Mouse (Mus musculus) intestine, postnatal 0 days (tissue): ENCODE results near the gene Vps37c. TPM values are rescaled to one million over a fixed set of nuclear protein-coding genes. Genes with fewer than 3 reads are reported as not detected.

Source experiments
- ATAC-seq: fragments of 200-750 bp; cut with Nextera tagmentation; 2 replicates; pipeline ENCODE4 v1.8.0; 2017; ENCODE audit warnings: mild to moderate bottlenecking, moderate TSS enrichment, moderate library complexity
- H3K27ac ChIP-seq: fragments of 300-500 bp; sonication (generic); 2 replicates; pipeline ENCODE4 v1.5.1; 2014; ENCODE audit warnings: mild to moderate bottlenecking, low read depth, low read length, moderate library complexity
- H3K27me3 ChIP-seq: fragments of 300-500 bp; sonication (generic); replicated peaks from 2 replicates; pipeline ENCODE4 v1.6.1; 2014; ENCODE audit warnings: low read length, mixed read lengths; ENCODE audit not compliant: control insufficient read depth, insufficient read depth
- H3K36me3 ChIP-seq: fragments of 300-500 bp; sonication (generic); 2 replicates; pipeline ENCODE4 v1.6.1; 2014; ENCODE audit warnings: mild to moderate bottlenecking, moderate library complexity; ENCODE audit not compliant: control insufficient read depth, insufficient read depth
- H3K4me1 ChIP-seq: fragments of 300-500 bp; sonication (generic); replicated peaks from 2 replicates; pipeline ENCODE4 v1.6.1; 2014; ENCODE audit warnings: antibody characterized with exemption, low read length, mixed read lengths; ENCODE audit not compliant: control insufficient read depth, insufficient read depth
- H3K4me2 ChIP-seq: fragments of 300-500 bp; sonication (generic); replicated peaks from 2 replicates; pipeline ENCODE4 v1.6.1; 2014; ENCODE audit warnings: low read depth, mild to moderate bottlenecking, moderate library complexity
- H3K4me3 ChIP-seq: fragments of 300-500 bp; sonication (generic); 2 replicates; pipeline ENCODE4 v1.5.1; 2014; ENCODE audit warnings: low read depth, low read length
- H3K9ac ChIP-seq: fragments of 300-500 bp; sonication (generic); 2 replicates; pipeline ENCODE4 v1.6.1; 2014; ENCODE audit warnings: mild to moderate bottlenecking, low read depth, low read length
- H3K9me3 ChIP-seq: fragments of 300-500 bp; sonication (generic); 2 replicates; pipeline ENCODE4 v1.6.1; 2016; ENCODE audit warnings: mixed run types; ENCODE audit not compliant: control insufficient read depth
- CTCF ChIP-seq: sonication (generic); IDR thresholded peaks from 2 replicates; pipeline ENCODE4 v1.5.1; 2016; ENCODE audit warnings: low read depth, mild to moderate bottlenecking, control low read depth, antibody characterized with exemption, moderate library complexity
- WGBS: fragments of 180-500 bp; shearing (Covaris S2); extraction: QIAGEN DNeasy Blood & Tissue Kit; methylation state at CpG from one replicate; pipeline ENCODE4 v1.1.7; 2014; 5-methylcytosine and 5-hydroxymethylcytosine counted together
- polyA plus RNA-seq: library from polyadenylated mRNA; unstranded; fragments of >200 nt; fragmentation: Nextera tagmentation; extraction: Ambion mirVana; gene quantifications from 2 replicates; pipeline ENCODE4 v1.2.1, GENCODE M21; 2015

Vps37c gene
- polyA plus RNA-seq, 1 experiment from 2014 or later: 32.2 TPM

DNA sequence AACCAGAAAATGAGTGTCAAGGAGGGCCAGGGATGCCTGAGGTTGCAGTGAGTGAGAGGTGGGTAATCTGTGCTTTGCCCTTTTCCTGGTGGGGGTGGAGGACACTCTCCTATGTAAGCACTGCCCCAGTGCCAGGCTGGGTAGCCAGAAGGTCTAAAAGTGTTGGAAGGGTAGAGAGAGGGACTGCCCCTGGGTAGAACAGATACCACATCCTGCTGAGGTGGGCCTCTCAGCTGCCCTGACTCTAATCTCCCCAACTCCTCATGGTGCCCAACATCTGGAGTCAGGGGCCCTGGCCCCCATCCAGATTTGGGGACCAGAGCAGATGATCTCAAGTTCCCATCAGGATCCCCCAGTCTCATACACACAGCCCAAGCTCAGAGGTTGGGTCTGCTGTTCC, 68.6 kb downstream of the Vps37c start:
- Histone ChIP-seq H3K4me3 (no peak overlapping the region), H3K9me3 (no peaks in the 10 kb centered on the region), H3K4me2 (no peak overlapping the region), H3K9ac (no peak overlapping the region), H3K36me3 (no peaks in the 10 kb centered on the region), H3K4me1 (no peaks in the 10 kb centered on the region), H3K27me3 (no peaks in the 10 kb centered on the region), H3K27ac (no peak overlapping the region)
- ATAC-seq: no peak
- no peak for TF ChIP-seq CTCF

DNA sequence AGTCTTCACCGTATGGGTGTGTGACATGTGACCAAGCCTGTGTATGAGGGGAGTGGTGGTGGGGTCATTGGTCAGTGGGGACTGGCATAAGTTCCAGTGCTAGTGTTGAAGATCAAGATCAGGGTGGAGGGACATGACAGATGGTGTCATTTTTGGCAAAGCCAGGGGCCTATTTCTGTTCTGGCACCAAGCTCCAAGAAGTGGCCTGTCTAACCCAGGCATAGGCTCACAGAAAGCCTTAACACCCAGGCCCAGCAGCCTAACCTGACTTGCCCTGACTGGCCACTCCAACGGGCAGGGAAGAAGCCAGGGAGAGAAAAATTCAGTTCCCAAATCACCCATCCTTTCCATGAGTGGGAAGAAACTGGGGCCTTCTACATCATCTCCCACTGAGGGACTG, 69.0 kb downstream of the Vps37c start:
- Histone ChIP-seq H3K4me2 (no peak overlapping the region), H3K36me3 (no peaks in the 10 kb centered on the region), H3K4me3 (no peak overlapping the region), H3K9ac (no peak overlapping the region), H3K4me1 (no peaks in the 10 kb centered on the region), H3K27ac (no peak overlapping the region), H3K9me3 (no peaks in the 10 kb centered on the region), H3K27me3 (no peaks in the 10 kb centered on the region)
- ATAC-seq: no peak
- no peak for TF ChIP-seq CTCF
- WGBS: 82% methylated on average over 2 of the region's 2 CpGs

DNA sequence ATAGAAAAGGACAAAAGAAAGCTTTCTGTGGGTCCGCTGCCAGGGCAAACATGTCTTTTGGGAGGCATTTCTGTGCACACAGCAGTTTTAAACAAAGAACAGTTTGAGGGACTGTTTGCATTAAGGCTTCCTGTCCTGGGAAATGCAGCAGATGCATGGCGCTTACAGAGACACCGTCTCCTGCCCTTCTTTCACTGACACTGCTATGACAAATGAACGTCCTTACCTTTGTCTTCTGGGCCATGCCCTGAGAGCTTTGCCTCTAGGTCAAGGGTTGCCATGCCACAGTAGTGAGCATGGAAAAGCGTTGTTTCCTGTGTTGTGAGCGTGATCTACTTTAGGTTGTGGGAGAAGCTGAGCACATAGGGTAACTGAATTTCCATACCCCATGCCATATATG, 70.2 kb downstream of the Vps37c start:
- no peak for ATAC-seq
- no peak overlapping the region for H3K4me2 ChIP-seq
- TF ChIP-seq CTCF: no peak
- WGBS: 49% methylated on average over 6 of the region's 6 CpGs
- H3K9me3 ChIP-seq: no peaks in the 10 kb centered on the region
- no peak overlapping the region for H3K4me3 ChIP-seq
- no peak overlapping the region for H3K9ac ChIP-seq
- H3K27me3 ChIP-seq: no peaks in the 10 kb centered on the region
- H3K4me1 ChIP-seq: no peaks in the 10 kb centered on the region
- no peak overlapping the region for H3K27ac ChIP-seq
- no peaks in the 10 kb centered on the region for H3K36me3 ChIP-seq

DNA sequence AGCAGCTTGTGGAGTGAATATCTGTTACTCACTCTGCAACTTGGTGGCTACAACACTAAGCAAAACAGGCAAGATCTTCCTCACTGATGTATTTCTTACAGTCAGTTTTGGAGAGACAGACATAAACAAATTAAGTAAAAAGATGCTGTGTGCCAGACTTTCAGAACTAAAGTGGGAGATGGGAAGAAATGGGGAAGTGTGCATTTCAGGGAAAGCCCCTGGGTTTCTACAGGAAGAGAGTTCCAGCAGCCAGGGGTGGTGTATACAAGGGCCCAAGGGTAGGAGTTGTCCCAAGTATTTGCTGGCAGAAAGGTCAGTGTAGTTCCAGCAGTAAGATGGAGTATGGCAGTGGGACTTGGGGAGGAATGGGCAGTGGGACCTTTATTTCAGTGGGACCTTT, 71.0 kb downstream of the Vps37c start:
- Histone ChIP-seq H3K36me3 (no peaks in the 10 kb centered on the region), H3K4me1 (no peaks in the 10 kb centered on the region), H3K4me2 (no peak overlapping the region), H3K9ac (no peak overlapping the region), H3K4me3 (no peak overlapping the region), H3K9me3 (no peaks in the 10 kb centered on the region), H3K27me3 (no peaks in the 10 kb centered on the region), H3K27ac (no peak overlapping the region)
- TF ChIP-seq CTCF: no peak
- no peak for ATAC-seq

DNA sequence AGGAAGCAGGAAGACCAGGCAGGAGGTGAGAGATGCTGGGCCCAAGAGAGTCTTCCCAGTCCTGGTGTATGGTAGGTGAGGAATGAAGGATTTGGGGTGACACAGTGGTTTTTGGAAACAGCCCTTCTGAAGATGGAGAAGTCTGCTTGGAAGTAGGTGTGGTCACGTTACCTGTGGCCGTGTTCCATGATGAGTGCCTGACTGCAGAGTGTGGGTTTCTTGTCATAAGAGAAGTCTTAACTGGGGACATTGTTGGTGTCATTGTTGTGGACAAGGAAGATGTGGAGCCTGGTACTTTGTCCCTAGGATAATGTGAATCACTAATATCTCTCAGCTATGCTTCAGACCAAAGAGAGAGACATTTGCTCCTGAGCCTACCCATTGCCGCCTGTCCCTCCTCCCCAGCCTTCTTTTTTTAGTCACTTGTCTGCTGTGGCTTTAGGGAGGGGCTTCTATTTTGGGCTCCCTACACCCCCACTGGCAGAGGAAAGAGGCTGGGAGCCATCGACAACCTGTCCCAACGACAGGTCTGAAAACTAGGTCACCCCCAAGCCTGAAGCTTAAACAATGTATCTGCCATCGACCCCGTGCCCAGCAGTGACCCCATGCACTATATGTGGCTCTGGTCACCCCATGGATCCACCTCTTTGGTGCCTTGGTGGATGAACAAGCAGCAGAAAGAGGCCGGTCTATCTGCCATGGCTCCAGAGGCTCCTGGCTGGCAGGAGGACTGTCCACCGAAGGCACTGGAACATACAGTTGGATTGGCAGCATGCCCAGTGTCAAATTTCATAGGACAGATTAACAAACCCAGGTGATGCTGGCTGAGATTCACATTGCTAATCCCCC, 71.7 kb downstream of the Vps37c start:
- WGBS: 80% methylated on average over 9 of the region's 9 CpGs
- H3K4me2 ChIP-seq: no peak overlapping the region
- no peak overlapping the region for H3K9ac ChIP-seq
- no peaks in the 10 kb centered on the region for H3K27me3 ChIP-seq
- no peaks in the 10 kb centered on the region for H3K4me1 ChIP-seq
- no peak overlapping the region for H3K27ac ChIP-seq
- no peaks in the 10 kb centered on the region for H3K36me3 ChIP-seq
- TF ChIP-seq CTCF: no peak
- H3K9me3 ChIP-seq: no peaks in the 10 kb centered on the region
- no peak overlapping the region for H3K4me3 ChIP-seq
- ATAC-seq: no peak

DNA sequence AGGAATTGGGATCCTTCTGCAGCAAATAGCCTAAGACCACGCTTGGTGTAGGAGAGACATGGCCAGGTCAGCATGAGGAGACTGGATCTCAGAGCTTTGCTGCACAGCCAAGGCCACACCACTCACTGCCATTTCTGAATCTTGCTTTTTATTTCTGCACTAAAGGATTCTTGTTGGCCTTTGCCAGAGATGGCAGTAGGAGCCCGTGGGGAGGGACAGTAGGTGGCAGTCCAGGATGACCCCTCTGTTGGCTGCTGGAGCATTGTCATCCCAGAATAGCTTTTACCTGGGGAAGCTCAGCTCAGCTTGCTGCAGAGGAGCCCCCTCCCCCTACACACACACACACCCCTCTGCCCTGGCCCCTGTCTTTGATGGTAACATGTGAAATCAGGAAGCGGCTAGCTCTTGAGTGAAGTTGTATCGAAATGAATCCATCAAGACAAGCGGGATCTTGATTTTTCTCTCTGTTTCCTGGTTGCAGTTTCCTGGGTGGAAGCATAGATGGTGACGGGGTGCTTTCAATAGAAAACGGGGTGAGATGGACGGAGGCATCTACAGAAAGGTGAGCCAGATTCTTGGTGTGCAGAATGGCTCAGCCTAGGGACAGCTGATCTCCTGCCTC, 73.4 kb downstream of the Vps37c start:
- 83% methylated on average over 8 of the region's 8 CpGs for WGBS
- Histone ChIP-seq H3K27me3 (no peaks in the 10 kb centered on the region), H3K9ac (no peak overlapping the region)

More for the DNA sequence above, 73.4 kb downstream of the Vps37c start:
- H3K4me1 ChIP-seq: no peaks in the 10 kb centered on the region
- H3K27ac ChIP-seq: no peak overlapping the region
- H3K4me3 ChIP-seq: no peak overlapping the region
- H3K9me3 ChIP-seq: no peaks in the 10 kb centered on the region
- no peak overlapping the region for H3K4me2 ChIP-seq
- TF ChIP-seq CTCF: no peak
- no peak for ATAC-seq
- no peaks in the 10 kb centered on the region for H3K36me3 ChIP-seq
